22 mouse cellular contexts compared by ENCODE assay signal in the genomic region with DNA sequence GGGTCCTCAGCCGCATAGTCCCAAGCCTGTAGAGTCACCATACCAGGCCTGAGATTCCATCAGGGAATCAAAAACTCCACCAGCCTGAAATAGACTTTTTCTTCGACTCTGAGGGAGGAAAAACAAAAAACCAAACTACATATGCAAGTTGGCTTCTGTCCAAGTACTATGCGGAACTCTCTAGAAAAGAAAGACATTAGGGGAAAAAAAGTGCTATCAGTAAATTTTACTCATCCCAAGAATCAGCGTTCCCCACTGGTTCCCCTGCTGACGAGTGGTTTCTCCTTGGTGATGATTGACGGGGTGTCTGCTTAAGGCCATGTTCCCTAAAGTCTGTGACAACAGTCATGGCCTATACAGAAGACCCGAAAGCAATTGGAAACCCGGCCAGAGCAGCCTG.
"Had no signal": no experiment of that assay in that cellular context is flagged by ENCODE, and none has a peak within 500 bp of the region (broad histone marks: within the 10 kb centered on the region; RNA-seq: fewer than 3 reads in every experiment).

No protein-coding gene starts in this region.

- H3K4me1 ChIP-seq: heart, embryonic 10.5 days; hindbrain, embryonic 13.5 days; hindbrain, embryonic 15.5 days; limb, embryonic 10.5 days; limb, embryonic 12.5 days had no signal

- H3K27ac ChIP-seq: heart, embryonic 10.5 days; hindbrain, embryonic 13.5 days; hindbrain, embryonic 15.5 days; hindbrain, postnatal 0 days; layer of hippocampus, adult 2 months; left cerebral cortex, adult 2 months; limb, embryonic 10.5 days; limb, embryonic 12.5 days had no signal

- H3K9me3 ChIP-seq: heart, embryonic 10.5 days; heart, embryonic 12.5 days; hindbrain, embryonic 13.5 days; hindbrain, embryonic 15.5 days; limb, embryonic 10.5 days; limb, embryonic 12.5 days had no signal

- H3K4me2 ChIP-seq: heart, embryonic 12.5 days; hindbrain, embryonic 13.5 days; hindbrain, embryonic 15.5 days; limb, embryonic 12.5 days; liver, embryonic 11.5 days had no signal

- H3K4me3 ChIP-seq: heart, embryonic 10.5 days; heart, embryonic 12.5 days; hindbrain, embryonic 13.5 days; hindbrain, embryonic 15.5 days; layer of hippocampus, adult 2 months; left cerebral cortex, adult 2 months; limb, embryonic 10.5 days; limb, embryonic 12.5 days had no signal

- ATAC-seq: hindbrain, postnatal 0 days; intestine, embryonic 16.5 days had no signal

- DNase-seq: gastrocnemius, postnatal 14 days; gastrocnemius, postnatal 36 days; heart, adult 18-20 months; heart, postnatal 10 days; heart, postnatal 36 days; kidney, adult 11 months; kidney, adult 8-10 months; kidney, postnatal 10 days; kidney, postnatal 25 days; kidney, postnatal 4 days; liver had no signal

- H3K9ac ChIP-seq: heart, embryonic 12.5 days; hindbrain, embryonic 13.5 days; hindbrain, embryonic 15.5 days; limb, embryonic 12.5 days had no signal

- H3K36me3 ChIP-seq: heart, embryonic 10.5 days; heart, embryonic 12.5 days; hindbrain, embryonic 13.5 days; hindbrain, embryonic 15.5 days; limb, embryonic 10.5 days; limb, embryonic 12.5 days had no signal
